Mouse (Mus musculus): ENCODE results near the gene Lcorl. TPM values are rescaled to one million over a fixed set of nuclear protein-coding genes. Genes with fewer than 3 reads are reported as not detected.

The Lcorl gene
- polyA plus RNA-seq, 1 experiment = 22.5 TPM

GRCm38 (mm10) chr5:45855526-45856302 lies 1.7 kb downstream of the Lcorl start:
- peak; percentile 87 for DNase-seq (ENCODE audit: low read depth)
- TF ChIP-seq CTCF (IDR thresholded peaks at IDR 0.05; ENCODE audit: borderline replicate concordance, extremely low read depth, insufficient read depth, insufficient read length) (peak; percentile 26; the same call in 1 of the 2 replicates), POLR2A (IDR thresholded peaks at IDR 0.05; ENCODE audit: borderline replicate concordance, extremely low read depth, insufficient read depth, insufficient read length, poor library complexity, severe bottlenecking) (no peak)

- TF ChIP-seq CTCF (IDR thresholded peaks at IDR 0.05; ENCODE audit: borderline replicate concordance, extremely low read depth, insufficient read depth, insufficient read length) = no peak
- DNase-seq (ENCODE audit: low read depth) = no peak
Measured at GRCm38 (mm10) chr5:45844723-45845122, 12.7 kb downstream of the Lcorl start.

GRCm38 (mm10) chr5:45835131-45835530 lies 22.3 kb downstream of the Lcorl start:
- no peak for DNase-seq (ENCODE audit: low read depth)
- no peak for TF ChIP-seq CTCF (IDR thresholded peaks at IDR 0.05; ENCODE audit: borderline replicate concordance, extremely low read depth, insufficient read depth, insufficient read length)
- TF ChIP-seq POLR2A (IDR thresholded peaks at IDR 0.05; ENCODE audit: borderline replicate concordance, extremely low read depth, insufficient read depth, insufficient read length, poor library complexity, severe bottlenecking) = no peak

- no peak for DNase-seq (ENCODE audit: low read depth)
- no peak for TF ChIP-seq CTCF (IDR thresholded peaks at IDR 0.05; ENCODE audit: borderline replicate concordance, extremely low read depth, insufficient read depth, insufficient read length)
- TF ChIP-seq POLR2A (IDR thresholded peaks at IDR 0.05; ENCODE audit: borderline replicate concordance, extremely low read depth, insufficient read depth, insufficient read length, poor library complexity, severe bottlenecking) = no peak
Measured at GRCm38 (mm10) chr5:45811527-45811926, 45.9 kb downstream of the Lcorl start.

- DNase-seq (ENCODE audit: low read depth) = peak; percentile 66
- TF ChIP-seq CTCF (IDR thresholded peaks at IDR 0.05; ENCODE audit: borderline replicate concordance, extremely low read depth, insufficient read depth, insufficient read length) (no peak), POLR2A (IDR thresholded peaks at IDR 0.05; ENCODE audit: borderline replicate concordance, extremely low read depth, insufficient read depth, insufficient read length, poor library complexity, severe bottlenecking) (no peak)
Measured at GRCm38 (mm10) chr5:45791864-45792263, 65.6 kb downstream of the Lcorl start.

GRCm38 (mm10) chr5:45790221-45790620 lies 67.2 kb downstream of the Lcorl start:
- no peak for DNase-seq (ENCODE audit: low read depth)
- TF ChIP-seq POLR2A (IDR thresholded peaks at IDR 0.05; ENCODE audit: borderline replicate concordance, extremely low read depth, insufficient read depth, insufficient read length, poor library complexity, severe bottlenecking) (no peak), CTCF (IDR thresholded peaks at IDR 0.05; ENCODE audit: borderline replicate concordance, extremely low read depth, insufficient read depth, insufficient read length) (no peak)

GRCm38 (mm10) chr5:45757502-45758121 lies 99.8 kb downstream of the Lcorl start:
- no peak for TF ChIP-seq POLR2A (IDR thresholded peaks at IDR 0.05; ENCODE audit: borderline replicate concordance, extremely low read depth, insufficient read depth, insufficient read length, poor library complexity, severe bottlenecking)
- TF ChIP-seq CTCF (IDR thresholded peaks at IDR 0.05; ENCODE audit: borderline replicate concordance, extremely low read depth, insufficient read depth, insufficient read length) = no peak
- DNase-seq (ENCODE audit: low read depth) = peak; percentile 33

GRCm38 (mm10) chr5:45737911-45738310 lies 119.5 kb downstream of the Lcorl start:
- no peak for DNase-seq (ENCODE audit: low read depth)
- TF ChIP-seq CTCF (IDR thresholded peaks at IDR 0.05; ENCODE audit: borderline replicate concordance, extremely low read depth, insufficient read depth, insufficient read length) (no peak), POLR2A (IDR thresholded peaks at IDR 0.05; ENCODE audit: borderline replicate concordance, extremely low read depth, insufficient read depth, insufficient read length, poor library complexity, severe bottlenecking) (no peak)

- DNase-seq (ENCODE audit: low read depth) = no peak
- TF ChIP-seq CTCF (IDR thresholded peaks at IDR 0.05; ENCODE audit: borderline replicate concordance, extremely low read depth, insufficient read depth, insufficient read length) (no peak), POLR2A (IDR thresholded peaks at IDR 0.05; ENCODE audit: borderline replicate concordance, extremely low read depth, insufficient read depth, insufficient read length, poor library complexity, severe bottlenecking) (no peak)
Measured at GRCm38 (mm10) chr5:45733751-45734150, 123.7 kb downstream of the Lcorl start.

GRCm38 (mm10) chr5:45718848-45719488 lies 138.4 kb downstream of the Lcorl start:
- DNase-seq (ENCODE audit: low read depth) = no peak
- no peak for TF ChIP-seq CTCF (IDR thresholded peaks at IDR 0.05; ENCODE audit: borderline replicate concordance, extremely low read depth, insufficient read depth, insufficient read length)
- no peak for TF ChIP-seq POLR2A (IDR thresholded peaks at IDR 0.05; ENCODE audit: borderline replicate concordance, extremely low read depth, insufficient read depth, insufficient read length, poor library complexity, severe bottlenecking)

GRCm38 (mm10) chr5:45709653-45710052 lies 147.8 kb downstream of the Lcorl start:
- TF ChIP-seq CTCF (IDR thresholded peaks at IDR 0.05; ENCODE audit: borderline replicate concordance, extremely low read depth, insufficient read depth, insufficient read length) = no peak
- TF ChIP-seq POLR2A (IDR thresholded peaks at IDR 0.05; ENCODE audit: borderline replicate concordance, extremely low read depth, insufficient read depth, insufficient read length, poor library complexity, severe bottlenecking) = no peak
- DNase-seq (ENCODE audit: low read depth) = no peak

Measured in brain, embryonic 14.5 days (tissue).